Mouse (Mus musculus) myocyte (in vitro differentiated cells): Measurements from ENCODE around the gene Tcf12. TPM values are rescaled to one million over a fixed set of nuclear protein-coding genes. Genes with fewer than 3 reads are reported as not detected.

Source experiments
- H3K27me3 ChIP-seq: one replicate; pipeline ENCODE4 v1.6.1; 2011; ENCODE audit not compliant: control insufficient read depth, insufficient read depth, insufficient read length
- H3K36me3 ChIP-seq: one replicate; pipeline ENCODE4 v1.6.1; 2011; ENCODE audit not compliant: control insufficient read depth, insufficient read depth
- H3K4me2 ChIP-seq: one replicate; pipeline ENCODE4 v1.6.1; 2011; ENCODE audit warnings: low read depth, control low read depth
- H3K4me3 ChIP-seq: one replicate; pipeline ENCODE4 v1.5.1; 2011; ENCODE audit warnings: mild to moderate bottlenecking, control low read depth, moderate library complexity
- H3K79me2 ChIP-seq: one replicate; pipeline ENCODE4 v1.6.1; 2011; ENCODE audit not compliant: control insufficient read depth, insufficient read depth
- H3ac ChIP-seq: one replicate; pipeline ENCODE4 v1.6.1; 2011; ENCODE audit not compliant: control insufficient read depth, insufficient read length
- CEBPB ChIP-seq: IDR thresholded peaks from 2 replicates; pipeline ENCODE4 v1.6.1; 2011; ENCODE audit warnings: mild to moderate bottlenecking, moderate library complexity; ENCODE audit not compliant: poor library complexity, insufficient read depth, severe bottlenecking
- E2F4 ChIP-seq: IDR thresholded peaks from one replicate; pipeline ENCODE4 v1.6.1; 2011; ENCODE audit warnings: mild to moderate bottlenecking, control low read depth, moderate library complexity; ENCODE audit not compliant: insufficient read depth
- MAX ChIP-seq: IDR thresholded peaks from one replicate; pipeline ENCODE4 v1.6.1; 2011; ENCODE audit warnings: low read depth, mild to moderate bottlenecking, control low read depth
- MYOD1 ChIP-seq, 3 experiments: IDR thresholded peaks; one replicate each; pipeline ENCODE4 v1.6.1; 2011; ENCODE audit warnings: control low read depth in 2 of 3, low read depth in 2 of 3, mild to moderate bottlenecking in 2 of 3, moderate library complexity in 1 of 3; ENCODE audit not compliant: insufficient read length in 2 of 3, control insufficient read depth in 1 of 3
- MYOG ChIP-seq, 3 experiments: IDR thresholded peaks; one replicate each; pipeline ENCODE4 v1.6.1; 2011; ENCODE audit warnings: control low read depth in 2 of 3, low read depth in 2 of 3, mild to moderate bottlenecking in 2 of 3; ENCODE audit not compliant: insufficient read length in 2 of 3, control insufficient read depth in 1 of 3, insufficient read depth in 1 of 3
- POLR2A ChIP-seq: IDR thresholded peaks from one replicate; pipeline ENCODE4 v1.6.1; 2011; ENCODE audit warnings: low read depth, mild to moderate bottlenecking, control low read depth, moderate library complexity; ENCODE audit not compliant: insufficient read length
- POLR2AphosphoS2 ChIP-seq: IDR thresholded peaks from one replicate; pipeline ENCODE4 v1.6.1; 2011; ENCODE audit warnings: low read depth, control low read depth; ENCODE audit not compliant: insufficient read length
- REST ChIP-seq: IDR thresholded peaks from one replicate; pipeline ENCODE4 v1.6.1; 2011; ENCODE audit warnings: mild to moderate bottlenecking, control low read depth, moderate library complexity; ENCODE audit not compliant: insufficient read depth, insufficient read length
- SRF ChIP-seq: IDR thresholded peaks from one replicate; pipeline ENCODE4 v1.6.1; 2011; ENCODE audit warnings: low read depth; ENCODE audit not compliant: control insufficient read depth, insufficient read length
- TCF12 ChIP-seq: IDR thresholded peaks from one replicate; pipeline ENCODE4 v1.6.1; 2011; ENCODE audit warnings: mild to moderate bottlenecking, control low read depth; ENCODE audit not compliant: poor library complexity, insufficient read depth, severe bottlenecking
- TCF3 ChIP-seq: IDR thresholded peaks from one replicate; pipeline ENCODE4 v1.6.1; 2011; ENCODE audit warnings: low read depth, control low read depth; ENCODE audit not compliant: insufficient read length
- USF1 ChIP-seq: IDR thresholded peaks from one replicate; pipeline ENCODE4 v1.6.1; 2011; ENCODE audit warnings: low read depth, mild to moderate bottlenecking, control low read depth, moderate library complexity
- polyA plus RNA-seq: library from polyadenylated mRNA; unstranded; fragments of >200 nt; fragmentation: generic; extraction: Trizol; gene quantifications from one replicate; pipeline ENCODE4 v1.2.1, GENCODE M21; 2012; ENCODE audit warnings: missing spikeins

Gene Tcf12
- polyA plus RNA-seq, 1 experiment, result 34.6 TPM

DNA sequence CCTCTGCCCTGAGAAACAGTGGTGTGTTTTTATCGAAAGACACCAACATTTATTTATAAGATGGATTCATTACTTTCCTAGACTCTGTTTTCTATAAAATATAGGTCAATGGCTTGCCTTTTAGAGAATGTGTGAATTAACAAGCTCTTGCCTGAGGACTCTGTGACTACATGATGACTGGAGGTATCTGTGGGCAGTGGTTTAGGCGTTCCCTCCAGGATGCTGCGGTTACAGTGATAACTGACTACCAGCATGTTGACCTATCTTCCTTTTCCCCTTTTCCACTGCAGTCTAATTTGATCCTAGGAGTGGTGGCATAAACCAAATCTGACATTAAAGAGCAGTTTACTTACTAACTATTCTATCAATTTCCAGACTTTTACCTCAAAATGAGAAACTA is 263.3 kb downstream of the Tcf12 start:
- Histone ChIP-seq H3K4me3 (no peak overlapping the region), H3K4me2 (no peak overlapping the region), H3ac (no peak overlapping the region), H3K27me3 (no peaks in the 10 kb centered on the region), H3K36me3 (peaks cover 35% of the 10 kb centered on the region), H3K79me2 (no peaks in the 10 kb centered on the region)
- TF ChIP-seq POLR2AphosphoS2 (no peak), TCF12 (no peak), MAX (no peak), E2F4 (no peak), MYOD1 (IDR thresholded peaks at IDR 0.05; ENCODE audit: control insufficient read depth in 1 of 3, insufficient read length in 2 of 3, low read depth in 2 of 3) (no peak), MYOG (IDR thresholded peaks at IDR 0.05; ENCODE audit: control insufficient read depth in 1 of 3, insufficient read depth in 1 of 3, insufficient read length in 2 of 3, low read depth in 2 of 3) (no peak), REST (no peak), SRF (no peak), USF1 (no peak)

DNA sequence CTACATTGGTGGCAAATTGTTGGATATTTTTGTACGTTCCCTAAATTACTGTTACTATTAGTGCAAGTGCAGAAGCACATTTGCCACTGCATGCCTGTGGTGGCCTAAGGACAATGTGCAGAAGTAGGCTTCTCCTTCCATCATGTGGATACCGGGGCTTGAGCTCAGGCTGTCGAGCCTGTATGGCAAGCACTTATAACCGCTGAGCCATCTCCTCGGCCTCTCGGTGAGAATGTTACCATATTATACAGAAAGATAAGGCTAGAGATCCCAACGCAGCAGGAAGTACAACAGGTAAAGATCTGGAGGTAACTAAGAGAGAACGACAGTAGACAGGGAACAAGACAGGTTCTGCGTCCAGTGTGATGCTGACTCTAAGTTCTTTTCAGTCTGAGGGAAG is 263.8 kb downstream of the Tcf12 start:
- TF ChIP-seq MYOG (IDR thresholded peaks at IDR 0.05; ENCODE audit: control insufficient read depth in 1 of 3, insufficient read depth in 1 of 3, insufficient read length in 2 of 3, low read depth in 2 of 3) (no peak), CEBPB (no peak), TCF12 (no peak), SRF (no peak), POLR2A (no peak), E2F4 (no peak), USF1 (no peak), MAX (no peak), POLR2AphosphoS2 (no peak), TCF3 (no peak), REST (no peak)
- Histone ChIP-seq H3ac (no peak overlapping the region), H3K27me3 (no peaks in the 10 kb centered on the region), H3K4me2 (no peak overlapping the region), H3K4me3 (no peak overlapping the region), H3K79me2 (no peaks in the 10 kb centered on the region), H3K36me3 (peaks cover 36% of the 10 kb centered on the region)

DNA sequence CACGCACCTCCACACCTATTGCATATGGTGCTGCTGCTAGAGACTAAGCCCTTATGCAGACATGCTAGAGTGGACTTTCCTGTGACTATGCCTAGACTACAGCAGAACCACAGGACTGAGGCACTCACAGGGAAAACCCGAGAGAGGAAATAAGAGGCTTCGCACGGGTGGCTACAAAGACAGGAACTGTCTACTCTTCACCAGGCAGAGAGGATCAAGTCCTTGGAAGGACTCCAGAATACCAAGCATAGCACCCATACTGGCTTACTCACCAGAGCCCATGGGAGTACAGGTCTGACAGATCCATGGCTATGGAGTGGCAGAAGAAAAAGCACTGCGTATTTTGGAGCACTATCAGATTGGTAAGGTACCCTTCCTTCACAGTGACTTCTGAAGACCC is 269.8 kb downstream of the Tcf12 start:
- no peak overlapping the region for H3K4me3 ChIP-seq
- H3K4me2 ChIP-seq, result no peak overlapping the region
- no peak overlapping the region for H3ac ChIP-seq
- no peaks in the 10 kb centered on the region for H3K27me3 ChIP-seq
- no peaks in the 10 kb centered on the region for H3K79me2 ChIP-seq
- TF ChIP-seq SRF, result no peak
- no peak for TF ChIP-seq TCF3
- no peak for TF ChIP-seq USF1
- TF ChIP-seq CEBPB, result no peak
- TF ChIP-seq POLR2A, result no peak
- no peak for TF ChIP-seq E2F4
- TF ChIP-seq MAX, result no peak
- H3K36me3 ChIP-seq, result peaks cover 37% of the 10 kb centered on the region

DNA sequence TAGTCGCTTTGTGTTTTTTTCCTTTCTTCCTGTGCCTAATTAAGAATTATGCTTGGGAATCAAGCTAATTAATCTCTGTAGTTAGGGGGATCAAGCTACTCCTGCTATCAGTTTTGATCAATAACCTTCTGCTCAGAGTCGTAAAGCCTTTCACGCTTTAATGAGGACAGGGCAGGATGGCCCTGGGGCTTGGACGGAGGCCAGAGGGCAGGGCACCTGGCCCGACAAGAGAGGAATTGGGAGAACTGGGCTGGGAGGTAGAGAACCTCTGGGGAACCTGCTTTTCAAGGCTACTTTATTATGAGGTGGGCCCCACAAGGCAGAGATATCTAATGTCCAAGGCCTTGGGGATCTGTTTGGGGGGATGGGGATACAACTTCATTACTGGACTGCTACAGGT is 274.3 kb downstream of the Tcf12 start:
- H3K36me3 ChIP-seq, result peaks cover 3% of the 10 kb centered on the region
- H3K79me2 ChIP-seq, result no peaks in the 10 kb centered on the region
- no peak overlapping the region for H3K4me2 ChIP-seq
- H3ac ChIP-seq, result no peak overlapping the region
- H3K27me3 ChIP-seq, result no peaks in the 10 kb centered on the region
- no peak overlapping the region for H3K4me3 ChIP-seq
- no peak for TF ChIP-seq TCF12
- TF ChIP-seq USF1, result no peak
- TF ChIP-seq MYOG (IDR thresholded peaks at IDR 0.05; ENCODE audit: control insufficient read depth in 1 of 3, insufficient read depth in 1 of 3, insufficient read length in 2 of 3, low read depth in 2 of 3), result no peak
- TF ChIP-seq MAX, result no peak
- no peak for TF ChIP-seq TCF3
- no peak for TF ChIP-seq POLR2AphosphoS2
- no peak for TF ChIP-seq POLR2A
- TF ChIP-seq SRF, result no peak
- no peak for TF ChIP-seq REST
- no peak for TF ChIP-seq CEBPB
- no peak for TF ChIP-seq E2F4
- no peak for TF ChIP-seq MYOD1 (IDR thresholded peaks at IDR 0.05; ENCODE audit: control insufficient read depth in 1 of 3, insufficient read length in 2 of 3, low read depth in 2 of 3)

DNA sequence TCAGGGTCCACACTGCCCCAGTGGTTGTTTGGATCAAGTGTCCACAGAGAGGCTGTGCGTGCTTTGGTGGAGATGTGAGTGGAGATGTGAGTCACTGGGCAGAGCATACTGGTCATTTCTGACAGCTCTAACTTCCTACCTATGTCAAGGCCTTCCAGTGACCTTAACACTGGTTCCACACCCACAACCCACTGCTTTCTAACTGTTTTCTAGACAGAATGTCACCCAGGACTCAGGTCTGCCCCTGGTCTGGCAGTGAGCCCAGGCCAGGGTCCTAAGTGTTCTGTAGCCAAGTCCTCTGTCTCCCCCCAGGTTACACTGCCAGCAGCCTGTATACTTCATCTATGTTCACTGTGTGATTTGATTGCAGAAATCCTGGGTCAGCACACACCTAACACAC is 275.3 kb downstream of the Tcf12 start:
- Histone ChIP-seq H3K36me3 (no peaks in the 10 kb centered on the region), H3ac (no peak overlapping the region), H3K79me2 (no peaks in the 10 kb centered on the region), H3K4me2 (no peak overlapping the region), H3K27me3 (no peaks in the 10 kb centered on the region), H3K4me3 (no peak overlapping the region)
- no peak for TF ChIP-seq E2F4
- TF ChIP-seq SRF, result no peak
- TF ChIP-seq TCF12, result no peak
- no peak for TF ChIP-seq REST
- no peak for TF ChIP-seq CEBPB
- TF ChIP-seq MYOG (IDR thresholded peaks at IDR 0.05; ENCODE audit: control insufficient read depth in 1 of 3, insufficient read depth in 1 of 3, insufficient read length in 2 of 3, low read depth in 2 of 3), result no peak
